14 mouse cellular contexts compared by ENCODE assay signal in the genomic region with DNA sequence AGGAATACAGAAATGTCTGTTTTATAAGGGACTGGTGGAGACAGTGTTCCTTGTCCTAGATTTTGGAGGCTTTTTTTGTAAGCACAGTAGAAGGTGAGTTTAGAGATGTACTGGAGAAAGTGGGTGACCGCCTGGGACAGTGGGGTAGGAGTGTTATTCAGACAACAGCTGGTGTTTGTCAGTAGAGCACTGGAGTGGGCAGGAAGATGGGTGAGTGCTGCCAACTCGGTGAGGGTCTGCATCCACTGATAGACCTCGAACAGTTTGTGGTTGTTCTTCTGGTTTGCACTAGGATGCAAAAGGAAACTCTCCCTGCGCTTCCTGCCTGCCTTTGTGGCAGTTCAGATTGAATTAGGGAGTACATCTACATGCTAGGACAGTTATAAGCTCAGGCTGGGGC. TPM values are rescaled to one million over a fixed set of nuclear protein-coding genes. Genes with fewer than 3 reads are reported as not detected.
DNase-seq lines count a peak whose midpoint lies in the region; ATAC-seq and TF ChIP-seq lines count a peak whose summit lies in the region.
"Had no signal": no experiment of that assay in that cellular context is flagged by ENCODE, and none has a peak within 500 bp of the region (broad histone marks: within the 10 kb centered on the region; RNA-seq: fewer than 3 reads in every experiment).

No protein-coding gene starts in this region.

- peak overlapping the region; percentile 67; the same call in 1 of the 2 replicates for H3K4me2 ChIP-seq in heart, embryonic 15.5 days
- H3K4me2 ChIP-seq in liver, embryonic 11.5 days: peak overlapping the region; percentile 92; the same call in 1 of the 2 replicates
- peak overlapping the region; percentile 87 for H3K4me2 ChIP-seq in liver, embryonic 14.5 days (ENCODE audit: low read depth)

- peak overlapping the region; percentile 6 for H3K4me3 ChIP-seq in heart, embryonic 15.5 days
- 0 out of 2 replicates have a peak overlapping the region, but pooled peaks have one; percentile 1 for H3K4me3 ChIP-seq in liver, embryonic 11.5 days (ENCODE audit: low read depth, low read length)
- H3K4me3 ChIP-seq in embryonic facial prominence, embryonic 10.5 days: peak overlapping the region; percentile 27; the same call in 1 of the 2 replicates
- 0 out of 4 replicates have a peak overlapping the region, but pooled peaks of 1 of the 2 experiments have one; percentile 4 for H3K4me3 ChIP-seq in liver, embryonic 14.5 days (ENCODE audit: insufficient read depth in 1 of 2, low read depth in 2 of 2, low read length in 2 of 2)

- no peak for ATAC-seq in heart, embryonic 15.5 days (replicated peaks; ENCODE audit: insufficient number of reproducible peaks, insufficient read depth, low FRiP score, low read depth)
- ATAC-seq in liver, embryonic 11.5 days (replicated peaks; ENCODE audit: low FRiP score): no peak
- no peak for ATAC-seq in liver, embryonic 14.5 days (ENCODE audit: insufficient read depth)
- ATAC-seq: activated CD4-positive, CD25-positive, alpha-beta regulatory T cell, adult 4 months had no signal

- no peak overlapping the region; the same call in 1 of the 2 replicates for H3K9ac ChIP-seq in heart, embryonic 15.5 days
- 0 out of 2 replicates have a peak overlapping the region, but pooled peaks have one; percentile 9 for H3K9ac ChIP-seq in liver, embryonic 11.5 days (ENCODE audit: low read depth, low read length)
- H3K9ac ChIP-seq in liver, embryonic 14.5 days (replicated peaks): no peak overlapping the region
- H3K9ac ChIP-seq: limb, embryonic 12.5 days had no signal

- DNase-seq in heart, postnatal 36 days: no peak
- no peak for DNase-seq in liver, embryonic 11.5 days (ENCODE audit: low spot score)
- DNase-seq in liver: no peak
- DNase-seq in embryonic facial prominence, embryonic 10.5 days (ENCODE audit: low spot score): no peak
- DNase-seq in liver, embryonic 14.5 days (ENCODE audit: low read depth in 3 of 3, low spot score in 3 of 3): no peak
- no peak for DNase-seq in cerebellum, postnatal 36 days
- DNase-seq: cerebellum, adult 18-20 months; kidney, adult 18-20 months; lung, postnatal 4 days; retina, postnatal 1 day; thymus, adult 18-20 months had no signal

- no peaks in the 10 kb centered on the region for H3K27me3 ChIP-seq in heart, embryonic 15.5 days
- no peaks in the 10 kb centered on the region for H3K27me3 ChIP-seq in liver, embryonic 11.5 days (replicated peaks; ENCODE audit: control insufficient read depth, insufficient read depth, low read length)
- H3K27me3 ChIP-seq in embryonic facial prominence, embryonic 10.5 days (replicated peaks; ENCODE audit: low read depth, poor library complexity, severe bottlenecking): no peaks in the 10 kb centered on the region
- no peaks in the 10 kb centered on the region for H3K27me3 ChIP-seq in liver, embryonic 14.5 days (ENCODE audit: control insufficient read depth, insufficient read depth, low read length)
- H3K27me3 ChIP-seq: limb, embryonic 12.5 days had no signal

- intact Hi-C loops in heart, postnatal 36 days (cut with DNase I): loop anchor here (2.0 kb wide), 1 partner anchor 15 kb away; no protein-coding TSS in a partner anchor

- H3K4me1 ChIP-seq in heart, embryonic 15.5 days (replicated peaks): peaks cover 23% of the 10 kb centered on the region
- peaks cover 13% of the 10 kb centered on the region for H3K4me1 ChIP-seq in liver, embryonic 11.5 days (replicated peaks; ENCODE audit: control insufficient read depth, insufficient read depth, low read length)
- peaks cover 27% of the 10 kb centered on the region for H3K4me1 ChIP-seq in embryonic facial prominence, embryonic 10.5 days
- peaks cover 3 to 4% of the 10 kb centered on the region in 2 experiments for H3K4me1 ChIP-seq in liver, embryonic 14.5 days (replicated peaks; ENCODE audit: control insufficient read depth in 2 of 2, insufficient read depth in 2 of 2, low read length in 1 of 2)

- 0 out of 2 replicates have a peak overlapping the region, but pooled peaks have one; percentile 7 for H3K27ac ChIP-seq in heart, embryonic 15.5 days
- H3K27ac ChIP-seq in liver, embryonic 11.5 days (ENCODE audit: low read depth, low read length): no peak overlapping the region
- no peak overlapping the region for H3K27ac ChIP-seq in embryonic facial prominence, embryonic 10.5 days (replicated peaks)
- no peak overlapping the region for H3K27ac ChIP-seq in liver, embryonic 14.5 days
- H3K27ac ChIP-seq: limb, embryonic 12.5 days had no signal

- no peak for TF ChIP-seq EP300 in liver, embryonic 14.5 days (IDR thresholded peaks at IDR 0.05; ENCODE audit: low read depth)

- no peaks in the 10 kb centered on the region for H3K9me3 ChIP-seq in heart, embryonic 15.5 days (replicated peaks)
- H3K9me3 ChIP-seq in liver, embryonic 11.5 days (ENCODE audit: control insufficient read depth, low read length): no peaks in the 10 kb centered on the region
- H3K9me3 ChIP-seq in embryonic facial prominence, embryonic 10.5 days: no peaks in the 10 kb centered on the region
- no peaks in the 10 kb centered on the region for H3K9me3 ChIP-seq in liver, embryonic 14.5 days (ENCODE audit: control insufficient read depth, low read length)
- H3K9me3 ChIP-seq: limb, embryonic 12.5 days had no signal

- 64% methylated on average over 4 of the region's 4 CpGs for WGBS in heart, embryonic 15.5 days
- whole genome bisulfite sequencing in liver, embryonic 11.5 days: 70% methylated on average over 4 of the region's 4 CpGs
- 87% methylated on average over 4 of the region's 4 CpGs for WGBS in embryonic facial prominence, embryonic 10.5 days
- 68% methylated on average over 4 of the region's 4 CpGs for WGBS in liver, embryonic 14.5 days (ENCODE audit: insufficient replicate concordance)

- TF ChIP-seq CTCF in liver, embryonic 14.5 days (IDR thresholded peaks at IDR 0.05; ENCODE audit: low read depth): no peak

- H3K36me3 ChIP-seq in heart, embryonic 15.5 days: peaks cover 45% of the 10 kb centered on the region
- peaks cover 41% of the 10 kb centered on the region for H3K36me3 ChIP-seq in liver, embryonic 11.5 days (ENCODE audit: control insufficient read depth, insufficient read depth, low read length)
- H3K36me3 ChIP-seq in embryonic facial prominence, embryonic 10.5 days (replicated peaks): peaks cover 65% of the 10 kb centered on the region
- H3K36me3 ChIP-seq in liver, embryonic 14.5 days (replicated peaks; ENCODE audit: control insufficient read depth, insufficient read depth, low read depth): peaks cover 48% of the 10 kb centered on the region

RNA-seq across cellular contexts. Expression of a gene that starts 2.8 kb away (rescaled TPM):
- 751 and 926 TPM in 2 replicates for polyA plus RNA-seq in heart, embryonic 15.5 days (2015; fragmentation: Nextera tagmentation; extraction: Ambion mirVana)
- total RNA-seq in heart, postnatal 36 days (2021): 1,000 to 10,000 TPM; 2,953 to 3,079 TPM
- 946 and 1,034 TPM in 2 replicates for polyA plus RNA-seq in liver, embryonic 11.5 days (2014; fragmentation: Nextera tagmentation; extraction: Ambion mirVana)
- 832 and 862 TPM in 2 replicates for polyA plus RNA-seq in embryonic facial prominence, embryonic 10.5 days (2016; fragmentation: Nextera tagmentation; extraction: Ambion mirVana)
- 857 and 1,453 TPM in 2 replicates for polyA plus RNA-seq in liver, embryonic 14.5 days (2012; rRNA removed)
- 684 and 702 TPM in 2 replicates for polyA plus RNA-seq in liver, embryonic 14.5 days (2014; fragmentation: Nextera tagmentation; extraction: Ambion mirVana)
